Mouse (Mus musculus) heart, postnatal 0 days (tissue): ENCODE measurements around the gene Olfr1336.

Experiments used
- CTCF ChIP-seq: IDR thresholded peaks from 2 replicates; pipeline ENCODE4 v1.5.1; 2016; ENCODE audit warnings: antibody characterized with exemption, control low read depth, low read depth
- EP300 ChIP-seq: IDR thresholded peaks from 2 replicates; pipeline ENCODE4 v1.6.1; 2016; ENCODE audit warnings: antibody characterized with exemption, low read depth

DNA sequence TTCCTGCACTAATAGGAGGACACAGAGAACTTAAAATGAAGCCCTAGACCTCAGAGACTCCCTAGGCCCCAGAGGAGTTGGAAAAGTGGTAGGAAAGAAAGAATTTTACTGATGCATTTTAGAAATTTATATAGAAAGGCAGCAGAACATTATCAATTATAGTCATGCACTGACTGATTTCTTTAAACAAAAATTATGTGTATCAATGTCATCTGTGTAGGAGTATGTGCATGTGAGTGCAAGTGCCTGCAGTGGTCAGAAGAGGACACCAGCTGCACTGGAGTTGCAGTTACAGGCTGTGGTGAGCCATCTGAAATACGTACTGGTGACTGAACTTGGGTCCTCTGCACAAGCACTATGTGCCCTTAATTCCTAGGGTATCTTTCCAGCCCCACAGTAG is 43.7 kb downstream of the Olfr1336 start, which contains the start of gene Olfr1347:
- TF ChIP-seq CTCF (no peak), EP300 (no peak)
